Mouse (Mus musculus): Measurements from ENCODE around the gene Gm17689. TPM values are rescaled to one million over a fixed set of nuclear protein-coding genes. Genes with fewer than 3 reads are reported as not detected.

Gene Gm17689
- total RNA-seq (2014; fragmentation: Nextera tagmentation) (not detected in 2 replicates), total RNA-seq (2017) (not detected in 2 replicates)

DNA sequence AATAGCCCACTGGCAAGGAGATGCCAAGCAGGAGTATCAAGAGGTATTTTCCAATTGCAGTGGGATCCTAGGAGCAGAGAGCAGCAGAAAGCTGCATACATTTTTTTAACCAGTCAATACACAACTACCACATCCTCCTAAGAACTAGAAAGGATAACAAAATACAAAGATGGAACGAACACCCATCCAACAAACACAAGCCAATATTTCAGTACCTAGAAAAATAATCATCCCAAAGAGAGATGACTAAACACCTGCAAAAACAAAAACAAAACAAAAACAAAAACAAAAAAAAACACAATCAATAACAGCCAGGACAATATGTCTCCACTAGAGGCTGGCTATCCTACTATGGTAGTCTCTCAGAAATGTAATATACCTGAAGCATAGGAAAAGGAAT lies at the start of gene Gm17689:
TSS of gene Gm17689 (minus strand) at position 101 of the 400 bp plus-strand sequence.
- no peak for ATAC-seq (replicated peaks; ENCODE audit: low FRiP score, low TSS enrichment, poor library complexity, severe bottlenecking)

- no peak for ATAC-seq (replicated peaks; ENCODE audit: low FRiP score, low TSS enrichment, poor library complexity, severe bottlenecking)
Measured at GRCm38 (mm10) chr9:36541863-36542262, 40.6 kb downstream of the Gm17689 start, which contains the start of gene Gm5615. Gene Gm5615, minus strand, starts transcription at chr9:36541963.

Other genes with a start within 250 kb of the Gm17689 start
- not detected in 2 replicates for gene Gm7257, start 150.8 kb downstream of the Gm17689 start, total RNA-seq (2014; fragmentation: Nextera tagmentation)
- gene Gm7257, start 150.8 kb downstream of the Gm17689 start, total RNA-seq (2017): not detected in 2 replicates
- not detected in 2 replicates for gene Gm9513, start 107.0 kb downstream of the Gm17689 start, total RNA-seq (2014; fragmentation: Nextera tagmentation)
- not detected in 2 replicates for gene Gm9513, start 107.0 kb downstream of the Gm17689 start, total RNA-seq (2017)
- not detected in 2 replicates for gene Gm5615, start 40.7 kb downstream of the Gm17689 start, total RNA-seq (2014; fragmentation: Nextera tagmentation)
- not detected in 2 replicates for gene Gm5615, start 40.7 kb downstream of the Gm17689 start, total RNA-seq (2017)
- not detected in 2 replicates for gene A630095E13Rik, start 60.7 kb upstream of the Gm17689 start, total RNA-seq (2014; fragmentation: Nextera tagmentation)
- not detected in 2 replicates for gene A630095E13Rik, start 60.7 kb upstream of the Gm17689 start, total RNA-seq (2017)
- not detected in 2 replicates for gene Acrv1, start 110.6 kb upstream of the Gm17689 start, total RNA-seq (2014; fragmentation: Nextera tagmentation)
- gene Acrv1, start 110.6 kb upstream of the Gm17689 start, total RNA-seq (2017): not detected in 2 replicates
- 42.9 and 54.5 TPM in 2 replicates for gene Chek1, start 144.4 kb upstream of the Gm17689 start, total RNA-seq (2014; fragmentation: Nextera tagmentation)
- gene Chek1, start 144.4 kb upstream of the Gm17689 start, total RNA-seq (2017): 94.6 and 124 TPM in 2 replicates
- gene Stt3a, start 185.0 kb upstream of the Gm17689 start, total RNA-seq (2014; fragmentation: Nextera tagmentation): 168 and 186 TPM in 2 replicates
- gene Stt3a, start 185.0 kb upstream of the Gm17689 start, total RNA-seq (2017): 677 and 976 TPM in 2 replicates
- 34.9 and 60.8 TPM in 2 replicates for gene Ei24, start 214.8 kb upstream of the Gm17689 start, total RNA-seq (2014; fragmentation: Nextera tagmentation)
- gene Ei24, start 214.8 kb upstream of the Gm17689 start, total RNA-seq (2017): 42.1 and 44.0 TPM in 2 replicates
- gene Fez1, start 239.2 kb upstream of the Gm17689 start, total RNA-seq (2014; fragmentation: Nextera tagmentation): not detected in 2 replicates
- not detected in 2 replicates for gene Fez1, start 239.2 kb upstream of the Gm17689 start, total RNA-seq (2017)